Mouse (Mus musculus) neural tube, embryonic 12.5 days (tissue): Measurements from ENCODE around the gene Cuzd1. TPM values are rescaled to one million over a fixed set of nuclear protein-coding genes. Genes with fewer than 3 reads are reported as not detected.

ENCODE experiments used
- ATAC-seq: fragments of 200-750 bp; cut with Nextera tagmentation; 2 replicates; pipeline ENCODE4 v1.8.0; 2017; ENCODE audit warnings: low read depth, mild to moderate bottlenecking, moderate TSS enrichment, moderate library complexity; ENCODE audit not compliant: low FRiP score
- H3K27ac ChIP-seq: fragments of 300-500 bp; sonication (generic); 2 replicates; pipeline ENCODE4 v1.5.1; 2016
- H3K27me3 ChIP-seq: fragments of 300-500 bp; sonication (generic); replicated peaks from 2 replicates; pipeline ENCODE4 v1.6.1; 2016; ENCODE audit warnings: mild to moderate bottlenecking
- H3K36me3 ChIP-seq: fragments of 300-500 bp; sonication (generic); 2 replicates; pipeline ENCODE4 v1.6.1; 2016; ENCODE audit warnings: mild to moderate bottlenecking
- H3K4me1 ChIP-seq: fragments of 300-500 bp; sonication (generic); 2 replicates; pipeline ENCODE4 v1.6.1; 2016
- H3K4me2 ChIP-seq: fragments of 300-500 bp; sonication (generic); replicated peaks from 2 replicates; pipeline ENCODE4 v1.6.1; 2016; ENCODE audit warnings: mild to moderate bottlenecking
- H3K4me3 ChIP-seq: fragments of 300-500 bp; sonication (generic); 2 replicates; pipeline ENCODE4 v1.5.1; 2016
- H3K9ac ChIP-seq: fragments of 300-500 bp; sonication (generic); 2 replicates; pipeline ENCODE4 v1.6.1; 2016; ENCODE audit warnings: mild to moderate bottlenecking
- H3K9me3 ChIP-seq: fragments of 300-500 bp; sonication (generic); 2 replicates; pipeline ENCODE4 v1.6.1; 2016; ENCODE audit warnings: mild to moderate bottlenecking
- WGBS: fragments of 180-500 bp; shearing (Covaris S2); methylation state at CpG from one replicate; pipeline ENCODE4 v1.1.7; 2016; 5-methylcytosine and 5-hydroxymethylcytosine counted together
- polyA plus RNA-seq: library from polyadenylated mRNA; unstranded; fragments of >200 nt; fragmentation: Nextera tagmentation; extraction: Ambion mirVana; gene quantifications from 2 replicates; pipeline ENCODE4 v1.2.1, GENCODE M21; 2016

The Cuzd1 gene
- not detected in 2 replicates for polyA plus RNA-seq

DNA sequence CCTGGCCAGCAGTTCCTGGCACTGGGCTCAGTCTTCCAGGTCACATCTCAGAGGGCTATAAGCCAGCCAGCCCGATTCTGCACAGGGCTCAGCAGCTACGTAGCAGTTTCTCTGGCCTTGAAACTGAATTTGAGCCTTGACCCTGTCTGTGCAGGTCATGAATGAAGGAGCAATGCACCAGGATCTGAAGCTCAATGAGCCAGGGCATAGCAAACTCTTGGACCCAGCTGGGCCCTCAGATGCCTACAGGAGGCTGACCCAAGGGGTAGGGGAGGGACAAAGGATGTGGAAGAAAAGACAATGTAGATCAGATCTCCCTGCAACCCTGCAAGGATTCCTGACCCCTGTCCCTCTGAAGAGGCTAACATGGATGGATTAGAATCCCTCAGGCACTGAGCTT, at the start of gene Cuzd1:
TSS of gene Cuzd1 (minus strand) at position 101 of the 400 bp plus-strand sequence.
- H3K27me3 ChIP-seq, result no peaks in the 10 kb centered on the region
- no peak for ATAC-seq
- H3K9ac ChIP-seq, result no peak within 1 kb of the TSS
- no peaks in the 10 kb centered on the region for H3K36me3 ChIP-seq
- no peak within 1 kb of the TSS for H3K4me3 ChIP-seq
- no peak within 1 kb of the TSS for H3K27ac ChIP-seq
- WGBS, result 88% methylated on average over 2 of the region's 2 CpGs
- no peaks in the 10 kb centered on the region for H3K9me3 ChIP-seq
- H3K4me2 ChIP-seq, result no peak within 1 kb of the TSS
- no peaks in the 10 kb centered on the region for H3K4me1 ChIP-seq

DNA sequence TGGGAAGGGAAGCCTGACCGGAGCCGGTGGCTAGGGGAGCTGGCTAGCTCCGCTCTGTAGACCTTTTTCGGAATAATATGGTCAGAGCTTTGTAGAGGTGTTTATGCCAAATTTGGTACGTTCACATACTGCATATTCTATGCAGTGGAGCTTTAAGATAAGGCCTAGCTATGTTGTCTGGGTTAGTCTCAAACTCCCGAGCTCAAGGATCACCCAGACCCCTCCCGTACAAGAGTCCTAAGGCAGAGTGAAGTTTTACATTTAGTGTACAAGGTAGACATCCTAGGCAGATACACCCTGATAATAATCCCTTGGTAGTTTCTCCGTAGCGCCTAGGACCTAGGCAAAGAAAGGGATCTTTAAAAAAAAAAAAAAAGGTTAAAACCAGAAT, 49.4 kb upstream of the Cuzd1 start:
- 11% methylated on average over 9 of the region's 9 CpGs for WGBS
- Histone ChIP-seq H3K36me3 (peaks cover 6% of the 10 kb centered on the region; the same call in 1 of the 2 replicates), H3K4me1 (no peaks in the 10 kb centered on the region), H3K4me3 (peak overlapping the region; percentile 69), H3K27me3 (no peaks in the 10 kb centered on the region), H3K9ac (peak overlapping the region; percentile 91), H3K4me2 (peak overlapping the region; percentile 83), H3K27ac (peak overlapping the region; percentile 77; the same call in 1 of the 2 replicates), H3K9me3 (no peaks in the 10 kb centered on the region)
- ATAC-seq, result no peak; the same call in 1 of the 2 replicates

GRCm38 (mm10) chr7:131370648-131371469, 48.8 kb upstream of the Cuzd1 start, which contains the start of gene Pstk:
TSS of gene Pstk (plus strand) at chr7:131371141.
- peak; percentile 96 for ATAC-seq
- WGBS, result 5% methylated on average over 47 of the region's 47 CpGs
- Histone ChIP-seq H3K4me2 (peak within 1 kb of the TSS; percentile 83), H3K9me3 (no peaks in the 10 kb centered on the region), H3K36me3 (peaks cover 6% of the 10 kb centered on the region; the same call in 1 of the 2 replicates), H3K4me1 (no peaks in the 10 kb centered on the region), H3K27me3 (no peaks in the 10 kb centered on the region), H3K4me3 (peak within 1 kb of the TSS; percentile 69), H3K27ac (peak within 1 kb of the TSS; percentile 77), H3K9ac (peak within 1 kb of the TSS; percentile 91)

DNA sequence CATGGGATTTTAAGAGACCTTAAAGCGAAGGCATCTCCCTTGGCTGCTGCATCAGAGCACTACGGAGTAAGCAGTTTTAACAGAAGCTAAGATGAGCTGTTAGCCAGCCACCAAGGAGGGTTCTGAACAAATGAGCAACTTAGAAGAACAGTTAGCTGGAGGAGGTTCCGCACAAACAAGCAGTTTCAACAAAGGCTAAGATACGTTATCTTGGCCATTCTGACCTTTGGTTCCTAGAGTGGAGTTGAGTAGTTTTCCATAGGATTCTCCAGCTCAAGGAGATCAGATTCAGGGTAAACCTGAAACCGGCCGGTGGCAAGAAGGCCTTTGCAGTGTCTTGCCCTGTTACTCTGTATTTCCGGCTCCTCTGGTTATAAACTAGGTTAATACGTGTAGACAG, 42.0 kb upstream of the Cuzd1 start:
- H3K9ac ChIP-seq, result no peak overlapping the region
- H3K27me3 ChIP-seq, result no peaks in the 10 kb centered on the region
- peaks cover 2% of the 10 kb centered on the region; the same call in 1 of the 2 replicates for H3K36me3 ChIP-seq
- H3K4me3 ChIP-seq, result no peak overlapping the region
- peaks cover 15% of the 10 kb centered on the region for H3K4me1 ChIP-seq
- H3K27ac ChIP-seq, result no peak overlapping the region
- 92% methylated on average over 8 of the region's 8 CpGs for WGBS
- no peak for ATAC-seq
- no peaks in the 10 kb centered on the region for H3K9me3 ChIP-seq
- H3K4me2 ChIP-seq, result no peak overlapping the region

- Histone ChIP-seq H3K27ac (peak within 1 kb of the TSS; percentile 74), H3K4me1 (peaks cover 15% of the 10 kb centered on the region), H3K4me3 (peak within 1 kb of the TSS; percentile 82), H3K9me3 (no peaks in the 10 kb centered on the region), H3K4me2 (peak within 1 kb of the TSS; percentile 88), H3K27me3 (no peaks in the 10 kb centered on the region), H3K9ac (peak within 1 kb of the TSS; percentile 87), H3K36me3 (peaks cover 14% of the 10 kb centered on the region)
- WGBS, result under 1% methylated on average over 55 of the region's 55 CpGs
- peak; percentile 98 for ATAC-seq
These were observed 40.7 kb upstream of the Cuzd1 start, which contains the start of gene 2310057M21Rik for GRCm38 (mm10) chr7:131362615-131363300. TSS of gene 2310057M21Rik (minus strand) at chr7:131362759.

DNA sequence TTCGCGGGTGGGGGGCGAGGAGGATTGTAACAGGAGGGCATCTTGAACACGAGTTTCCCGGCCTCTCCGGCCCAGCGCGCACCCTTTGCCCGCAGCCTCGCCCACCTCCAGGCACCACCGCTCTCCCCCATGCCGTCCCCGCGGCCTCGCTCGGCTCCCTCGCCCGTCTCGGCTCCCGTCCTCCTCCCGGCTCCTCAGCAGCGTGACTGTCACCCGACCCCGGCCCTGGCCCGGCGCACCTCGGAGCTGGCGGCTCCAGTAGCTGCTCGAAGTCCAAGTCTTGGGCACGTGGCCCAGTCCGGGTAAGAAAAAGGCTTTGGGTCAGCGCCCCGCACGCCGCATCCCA, 40.1 kb upstream of the Cuzd1 start:
- H3K4me3 ChIP-seq, result peak overlapping the region; percentile 82
- ATAC-seq, result peak; percentile 88
- WGBS, result 1% methylated on average over 35 of the region's 35 CpGs
- peaks cover 18% of the 10 kb centered on the region for H3K36me3 ChIP-seq
- peak overlapping the region; percentile 74 for H3K27ac ChIP-seq
- H3K4me1 ChIP-seq, result peaks cover 15% of the 10 kb centered on the region
- H3K27me3 ChIP-seq, result no peaks in the 10 kb centered on the region
- peak overlapping the region; percentile 88 for H3K4me2 ChIP-seq
- peak overlapping the region; percentile 87 for H3K9ac ChIP-seq
- H3K9me3 ChIP-seq, result no peaks in the 10 kb centered on the region

- no peak for ATAC-seq
- 96% methylated on average over 13 of the region's 13 CpGs for WGBS
- Histone ChIP-seq H3K4me1 (peaks cover 3% of the 10 kb centered on the region), H3K4me2 (no peak overlapping the region), H3K9me3 (no peaks in the 10 kb centered on the region), H3K36me3 (peaks cover 48% of the 10 kb centered on the region), H3K4me3 (no peak overlapping the region), H3K27ac (no peak overlapping the region), H3K9ac (no peak overlapping the region), H3K27me3 (no peaks in the 10 kb centered on the region)
These were observed 34.0 kb upstream of the Cuzd1 start for GRCm38 (mm10) chr7:131356105-131356504.

DNA sequence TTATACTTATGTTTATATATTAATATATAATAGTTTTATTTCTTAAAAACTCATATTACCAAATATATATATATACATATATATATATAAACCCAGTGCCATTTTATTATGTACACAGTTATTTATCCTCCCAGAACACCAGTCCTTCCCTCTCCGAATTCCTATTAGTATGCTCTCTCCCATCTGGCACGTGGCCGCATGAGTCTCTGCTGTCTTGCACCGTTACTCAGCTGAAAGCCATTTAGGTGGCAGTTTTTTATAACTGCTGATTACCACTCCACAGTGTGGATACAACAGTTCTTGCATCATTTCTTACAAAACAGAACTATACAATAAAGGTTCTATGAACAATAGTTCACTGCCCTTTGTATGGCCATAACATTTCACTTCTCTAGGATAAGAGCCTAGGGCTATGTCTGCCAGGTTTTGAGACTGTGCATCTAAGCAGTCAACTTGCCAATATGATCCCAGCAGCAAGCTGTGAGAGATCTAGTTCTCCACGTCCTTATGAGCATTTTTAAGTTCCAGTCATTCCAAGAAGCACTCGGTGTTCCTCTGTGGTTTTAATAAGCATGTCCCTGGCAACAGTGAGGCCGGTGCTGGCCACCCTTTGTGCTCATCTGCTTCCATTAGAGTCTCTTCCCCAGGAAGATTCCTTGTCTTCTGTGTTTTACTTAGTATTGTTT, 23.9 kb upstream of the Cuzd1 start:
- no peaks in the 10 kb centered on the region for H3K27me3 ChIP-seq
- H3K9me3 ChIP-seq, result no peaks in the 10 kb centered on the region
- 63% methylated on average over 7 of the region's 7 CpGs for WGBS
- no peak overlapping the region for H3K9ac ChIP-seq
- no peak for ATAC-seq
- H3K4me3 ChIP-seq, result no peak overlapping the region
- no peaks in the 10 kb centered on the region for H3K4me1 ChIP-seq
- peaks cover 50% of the 10 kb centered on the region for H3K36me3 ChIP-seq
- H3K27ac ChIP-seq, result no peak overlapping the region
- no peak overlapping the region for H3K4me2 ChIP-seq

DNA sequence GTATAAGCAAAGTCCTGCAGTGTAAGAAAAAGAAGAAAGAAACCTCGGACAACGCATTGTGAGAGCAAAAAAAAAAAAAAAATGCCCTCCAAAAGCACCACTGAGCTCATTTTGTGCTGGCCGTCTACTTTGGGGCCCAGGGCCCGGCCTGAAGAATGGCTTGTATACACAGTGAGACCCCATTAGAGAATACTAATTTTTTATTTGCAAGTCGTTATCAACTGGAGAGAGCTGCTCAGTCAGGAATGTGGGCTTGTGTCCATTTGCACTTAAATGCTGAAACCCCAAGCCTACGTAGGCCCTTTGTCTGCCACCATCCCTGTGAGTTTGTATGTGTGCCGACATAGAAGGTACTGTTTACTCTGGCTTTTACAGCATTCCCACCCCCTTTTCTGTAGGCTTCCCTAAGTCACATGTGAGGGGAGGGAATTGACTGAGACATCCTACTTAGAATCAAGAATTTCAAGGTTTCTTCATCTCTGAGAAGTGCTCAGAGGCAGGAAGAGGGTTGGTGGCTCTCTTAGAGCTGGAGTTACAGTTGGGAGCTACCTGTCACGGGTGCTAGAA, 15.5 kb upstream of the Cuzd1 start:
- Histone ChIP-seq H3K9me3 (no peaks in the 10 kb centered on the region), H3K27ac (no peak overlapping the region), H3K27me3 (no peaks in the 10 kb centered on the region), H3K4me1 (no peaks in the 10 kb centered on the region), H3K36me3 (peaks cover 23% of the 10 kb centered on the region), H3K4me3 (no peak overlapping the region), H3K9ac (no peak overlapping the region), H3K4me2 (no peak overlapping the region)
- WGBS, result 48% methylated on average over 8 of the region's 8 CpGs
- ATAC-seq, result no peak

GRCm38 (mm10) chr7:131333564-131333963, 11.5 kb upstream of the Cuzd1 start, which contains the start of gene Fam24a:
TSS of gene Fam24a (plus strand) at chr7:131333864.
- Histone ChIP-seq H3K36me3 (peaks cover under 1% of the 10 kb centered on the region; the same call in 1 of the 2 replicates), H3K4me1 (no peaks in the 10 kb centered on the region), H3K9ac (no peak within 1 kb of the TSS), H3K9me3 (no peaks in the 10 kb centered on the region), H3K27ac (no peak within 1 kb of the TSS), H3K4me2 (no peak within 1 kb of the TSS), H3K4me3 (no peak within 1 kb of the TSS), H3K27me3 (no peaks in the 10 kb centered on the region)
- WGBS, result 57% methylated on average over 1 of the region's 1 CpGs
- ATAC-seq, result no peak

GRCm38 (mm10) chr7:131331688-131332087, 9.6 kb upstream of the Cuzd1 start:
- Histone ChIP-seq H3K9ac (no peak overlapping the region), H3K36me3 (no peaks in the 10 kb centered on the region), H3K27ac (no peak overlapping the region), H3K4me3 (no peak overlapping the region), H3K9me3 (no peaks in the 10 kb centered on the region), H3K27me3 (no peaks in the 10 kb centered on the region), H3K4me2 (no peak overlapping the region), H3K4me1 (no peaks in the 10 kb centered on the region)
- 81% methylated on average over 2 of the region's 2 CpGs for WGBS
- no peak for ATAC-seq
